Mouse (Mus musculus) cortical plate, adult 2 months (tissue): ENCODE results near the gene Plxdc1. TPM values are rescaled to one million over a fixed set of nuclear protein-coding genes. Genes with fewer than 3 reads are reported as not detected.

Experiments
- H3K27ac ChIP-seq: fragments of 200-500 bp; 2 replicates; pipeline ENCODE4 v1.5.1; 2012; ENCODE audit warnings: low read length, control low read depth, inconsistent platforms; ENCODE audit not compliant: insufficient read depth
- H3K4me1 ChIP-seq: fragments of 200-500 bp; 2 replicates; pipeline ENCODE4 v1.6.1; 2011; ENCODE audit warnings: low read length; ENCODE audit not compliant: control insufficient read depth, insufficient read depth
- H3K4me3 ChIP-seq: fragments of 200-500 bp; 2 replicates; pipeline ENCODE4 v1.5.1; 2011; ENCODE audit warnings: mild to moderate bottlenecking, low read length, control low read depth; ENCODE audit not compliant: insufficient read depth
- CTCF ChIP-seq: fragments of 200-500 bp; IDR thresholded peaks from 2 replicates; pipeline ENCODE4 v1.5.1; 2011; ENCODE audit warnings: mild to moderate bottlenecking, control low read depth, low read length; ENCODE audit not compliant: insufficient read depth; ENCODE audit errors: extremely low read depth
- POLR2A ChIP-seq: fragments of 200-500 bp; IDR thresholded peaks from 2 replicates; pipeline ENCODE4 v1.6.1; 2011; ENCODE audit warnings: mild to moderate bottlenecking, low read length, control low read depth; ENCODE audit not compliant: insufficient read depth; ENCODE audit errors: extremely low read depth
- polyA plus RNA-seq: library from polyadenylated mRNA; depleted of rRNA; stranded (reverse); fragments of >200 nt; gene quantifications from 2 replicates; pipeline ENCODE4 v1.2.3, GENCODE M21; 2012

Plxdc1 gene
- polyA plus RNA-seq, 1 experiment: 29.2 TPM

DNA sequence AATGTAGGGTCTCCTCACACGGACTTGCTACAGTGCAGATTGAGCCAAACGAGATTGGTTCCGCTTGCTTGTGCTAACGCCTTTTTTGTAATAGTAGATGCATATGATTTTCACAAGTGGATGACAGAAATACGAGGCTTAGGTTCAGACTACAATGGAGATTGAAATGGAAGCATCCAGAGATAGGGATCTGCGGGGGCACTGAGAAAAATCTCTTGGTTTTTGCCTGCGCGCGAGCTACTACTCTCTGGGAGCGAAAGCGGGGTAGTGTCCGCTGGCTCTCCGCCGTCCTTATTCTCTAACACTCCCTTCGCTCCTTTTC, 40.0 kb upstream of the Plxdc1 start:
- TF ChIP-seq CTCF (no peak), POLR2A (no peak)
- peaks cover 2% of the 10 kb centered on the region; the same call in 1 of the 2 replicates for H3K4me1 ChIP-seq
- H3K27ac ChIP-seq: peak overlapping the region; percentile 63
- H3K4me3 ChIP-seq: peak overlapping the region; percentile 94

GRCm38 (mm10) chr11:98024516-98024915, 38.3 kb upstream of the Plxdc1 start:
- TF ChIP-seq CTCF (no peak), POLR2A (no peak)
- peaks cover 3% of the 10 kb centered on the region; the same call in 1 of the 2 replicates for H3K4me1 ChIP-seq
- no peak overlapping the region for H3K4me3 ChIP-seq
- H3K27ac ChIP-seq: no peak overlapping the region

DNA sequence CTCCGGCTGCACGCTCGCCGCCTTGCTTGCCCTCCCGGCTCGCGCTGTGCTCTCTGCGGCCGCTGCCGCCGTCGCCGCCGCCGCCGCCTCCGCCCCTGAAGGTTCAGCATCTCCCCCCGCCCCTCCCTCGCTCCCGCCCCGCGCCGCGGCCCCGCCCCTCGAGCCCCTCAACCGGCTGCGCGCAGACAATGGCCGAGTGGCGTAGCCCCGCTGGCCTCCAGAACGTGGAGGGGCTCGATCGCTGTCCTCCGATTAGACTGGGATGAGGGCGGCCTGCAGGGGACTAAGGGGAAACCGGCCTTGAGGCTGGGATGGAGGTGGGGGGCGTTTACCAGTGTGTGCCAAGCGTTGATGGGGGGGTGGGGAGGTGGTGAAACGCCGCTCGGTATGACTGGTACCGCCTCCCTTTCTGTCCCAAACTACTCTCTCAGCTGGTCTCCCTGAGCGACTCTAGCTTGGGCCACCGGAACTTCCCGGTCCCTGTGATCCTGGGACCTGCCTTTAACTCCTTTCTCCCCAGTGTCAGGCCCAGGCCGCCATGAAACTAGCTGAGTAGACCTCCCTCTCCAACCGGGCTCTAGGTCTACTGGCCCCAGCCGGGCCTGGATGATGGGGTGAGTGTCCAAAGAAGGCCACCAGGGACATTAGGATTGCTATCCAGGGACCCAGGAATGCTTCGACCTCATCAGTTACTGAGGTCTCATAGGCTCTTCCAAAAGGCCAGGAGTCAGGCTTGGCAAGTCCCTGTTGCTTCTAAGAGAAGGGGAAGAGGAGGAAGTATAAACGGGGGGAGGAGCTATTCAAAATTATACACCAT, 36.5 kb upstream of the Plxdc1 start, which contains the start of gene Cacnb1:
Gene Cacnb1 (minus strand): TSS at position 480 of the 817 bp plus-strand sequence.
- Histone ChIP-seq H3K4me1 (peaks cover 7% of the 10 kb centered on the region; the same call in 1 of the 2 replicates), H3K4me3 (peak within 1 kb of the TSS; percentile 97)
- TF ChIP-seq CTCF (no peak), POLR2A (peak; percentile 38; the same call in 1 of the 2 replicates)

GRCm38 (mm10) chr11:98022253-98022554, 36.0 kb upstream of the Plxdc1 start:
- Histone ChIP-seq H3K4me3 (peak overlapping the region; percentile 97), H3K27ac (peak overlapping the region; percentile 97), H3K4me1 (peaks cover 10% of the 10 kb centered on the region)
- no peak for TF ChIP-seq POLR2A
- no peak for TF ChIP-seq CTCF

More for the DNA sequence above, 36.5 kb upstream of the Plxdc1 start, which contains the start of gene Cacnb1:
- H3K27ac ChIP-seq: peak within 1 kb of the TSS; percentile 97

DNA sequence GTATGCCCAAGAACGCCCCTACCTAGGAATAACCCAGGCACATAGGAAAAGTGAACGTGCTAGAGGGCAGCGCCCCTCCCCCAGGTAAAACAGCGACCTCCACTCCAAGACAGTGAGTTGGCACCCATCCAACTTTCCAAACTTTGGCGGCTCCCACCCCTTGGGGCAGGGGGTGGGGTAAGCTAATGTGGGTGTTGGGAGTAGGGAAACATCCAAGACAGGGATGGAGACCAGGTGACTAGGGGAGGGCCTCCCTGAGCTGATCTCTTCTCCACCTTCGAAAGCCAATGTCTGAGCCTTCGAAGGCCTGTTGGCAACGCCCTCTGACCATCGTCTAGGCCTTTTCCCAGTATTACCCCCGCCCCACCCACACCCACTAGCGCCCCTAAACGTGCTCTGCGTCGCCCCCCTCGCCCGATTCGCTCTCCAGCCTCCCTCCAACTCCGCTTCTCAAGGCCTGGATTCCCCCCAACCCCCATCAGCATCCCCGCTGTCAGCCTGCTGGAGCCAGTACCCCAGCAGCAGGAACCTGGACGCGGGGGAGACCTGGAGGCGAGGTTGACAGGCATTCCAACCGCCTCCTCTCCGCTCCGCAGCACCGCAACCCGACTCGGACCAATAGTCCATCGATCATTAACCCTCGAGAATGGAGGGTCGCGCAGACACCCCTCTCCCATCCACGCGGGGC, 35.5 kb upstream of the Plxdc1 start:
- H3K4me3 ChIP-seq: peak overlapping the region; percentile 97
- peak overlapping the region; percentile 97 for H3K27ac ChIP-seq
- TF ChIP-seq POLR2A (no peak), CTCF (no peak)
- peaks cover 10% of the 10 kb centered on the region for H3K4me1 ChIP-seq

- H3K4me1 ChIP-seq: peaks cover 10% of the 10 kb centered on the region
These were observed 34.9 kb upstream of the Plxdc1 start for GRCm38 (mm10) chr11:98021118-98021517.

GRCm38 (mm10) chr11:98020710-98021109, 34.5 kb upstream of the Plxdc1 start:
- H3K27ac ChIP-seq: 0 out of 2 replicates have a peak overlapping the region, but pooled peaks have one; percentile 96
- TF ChIP-seq POLR2A: no peak
- TF ChIP-seq CTCF: no peak
- peaks cover 7% of the 10 kb centered on the region for H3K4me1 ChIP-seq
- H3K4me3 ChIP-seq: peak overlapping the region; percentile 97

More at GRCm38 (mm10) chr11:98021118-98021517, 34.9 kb upstream of the Plxdc1 start:
- Histone ChIP-seq H3K27ac (no peak overlapping the region), H3K4me3 (peak overlapping the region; percentile 97)
- TF ChIP-seq POLR2A: no peak
- TF ChIP-seq CTCF: no peak

DNA sequence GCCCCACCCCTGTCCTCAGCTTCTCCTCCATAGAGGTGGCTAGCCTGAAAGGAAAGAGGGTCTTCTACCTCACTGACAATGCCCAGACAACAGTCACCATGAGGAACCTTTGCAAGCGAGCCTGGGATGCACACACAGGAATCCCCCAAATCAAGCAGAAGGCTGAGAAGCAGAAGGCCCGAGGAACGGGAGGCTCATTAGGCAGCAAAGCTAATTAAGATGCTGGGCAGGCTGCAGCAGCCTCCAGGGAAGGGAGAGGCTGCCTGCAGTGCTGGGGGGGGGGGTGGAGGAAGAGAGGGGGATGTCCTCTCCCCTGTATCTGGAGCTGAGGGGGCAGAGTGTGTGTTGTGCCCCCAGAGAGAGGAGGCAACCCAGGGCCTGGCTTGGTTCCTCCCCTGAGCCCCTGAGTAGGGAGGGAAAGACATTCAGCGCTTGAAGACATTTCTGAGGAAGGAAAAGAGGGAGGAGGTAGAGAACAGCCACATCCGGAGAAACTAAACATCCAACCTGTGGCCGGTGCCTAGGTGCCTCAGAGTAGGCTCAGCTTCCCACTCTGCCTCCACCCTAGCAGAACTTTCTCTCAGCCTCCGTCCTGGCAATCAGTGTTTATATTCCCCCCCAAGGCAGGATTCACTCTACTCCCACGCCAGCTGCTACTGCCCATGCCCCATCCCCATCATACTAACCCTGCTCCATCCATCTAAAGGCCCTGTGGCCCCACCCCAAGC, 33.8 kb upstream of the Plxdc1 start:
- TF ChIP-seq POLR2A: no peak
- no peak for TF ChIP-seq CTCF
- peak overlapping the region; percentile 96 for H3K27ac ChIP-seq
- peaks cover 7% of the 10 kb centered on the region for H3K4me1 ChIP-seq
- peak overlapping the region; percentile 97 for H3K4me3 ChIP-seq

GRCm38 (mm10) chr11:98018858-98019641, 32.8 kb upstream of the Plxdc1 start:
- Histone ChIP-seq H3K4me3 (peak overlapping the region; percentile 97), H3K27ac (peak overlapping the region; percentile 96), H3K4me1 (peaks cover 7% of the 10 kb centered on the region)
- TF ChIP-seq POLR2A (no peak), CTCF (0 out of 2 replicates have a peak, but pooled peaks have one; percentile 16)
